Mouse (Mus musculus): Measurements from ENCODE around the gene Arhgap6.
A peak's percentile ranks its signal among the peaks of the same experiment; 100 is the strongest.

Gene Arhgap6

DNA sequence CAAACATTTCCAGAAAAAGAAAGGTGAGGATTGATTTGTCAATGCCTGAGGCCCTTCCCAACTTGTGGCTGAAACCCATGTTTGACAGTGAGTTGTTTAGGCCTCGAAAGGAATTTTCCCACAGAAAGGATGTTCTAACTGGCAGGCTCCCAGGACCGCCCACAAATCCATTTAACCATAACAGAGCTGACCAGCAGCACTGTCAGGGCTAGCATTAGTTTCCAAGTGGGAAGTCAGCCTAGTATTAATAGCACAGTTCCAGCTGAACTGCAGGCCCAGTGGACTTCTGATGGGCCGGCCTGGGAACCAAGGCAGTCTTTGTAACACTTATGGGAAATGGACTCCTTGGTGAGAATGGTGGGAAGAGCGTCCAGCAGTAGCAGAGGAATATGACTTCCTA lies 317.8 kb downstream of the Arhgap6 start:
- no peak for DNase-seq (ENCODE audit: low spot score in 2 of 2)

DNA sequence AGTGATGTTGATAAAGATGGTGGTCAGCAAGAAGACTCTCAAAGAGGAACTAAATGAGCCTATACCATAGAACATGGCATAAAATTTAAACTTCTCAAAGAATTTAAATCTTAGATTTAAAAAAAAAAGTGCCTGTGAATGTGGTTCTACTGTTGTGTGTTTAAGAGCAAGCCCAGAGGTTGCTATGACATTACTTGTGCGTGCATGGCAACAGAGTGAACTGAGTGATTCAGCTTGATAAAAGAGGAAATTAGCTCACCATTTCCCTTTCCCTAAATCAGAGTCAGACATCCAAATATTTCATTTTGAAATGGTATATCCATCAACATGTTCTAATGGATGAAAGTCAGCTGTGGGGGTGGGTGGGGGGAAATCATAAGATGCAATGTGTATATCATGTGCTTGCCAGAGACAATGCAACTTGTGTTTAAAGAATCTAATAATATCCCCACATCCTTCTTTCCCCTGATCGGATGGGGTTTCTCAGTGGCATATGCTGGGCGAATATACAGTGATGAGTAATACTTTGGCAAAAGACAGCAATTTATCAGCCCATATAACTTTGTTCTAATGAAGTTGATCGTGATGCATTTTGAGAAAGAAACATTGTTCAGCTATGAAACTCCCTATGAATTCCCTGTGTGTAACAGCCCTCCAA lies 328.3 kb downstream of the Arhgap6 start:
- DNase-seq (ENCODE audit: low spot score in 2 of 2): no peak

- DNase-seq (ENCODE audit: low spot score in 2 of 2): no peak
Measured at GRCm38 (mm10) chrX:169123773-169124151, 328.9 kb downstream of the Arhgap6 start.

DNA sequence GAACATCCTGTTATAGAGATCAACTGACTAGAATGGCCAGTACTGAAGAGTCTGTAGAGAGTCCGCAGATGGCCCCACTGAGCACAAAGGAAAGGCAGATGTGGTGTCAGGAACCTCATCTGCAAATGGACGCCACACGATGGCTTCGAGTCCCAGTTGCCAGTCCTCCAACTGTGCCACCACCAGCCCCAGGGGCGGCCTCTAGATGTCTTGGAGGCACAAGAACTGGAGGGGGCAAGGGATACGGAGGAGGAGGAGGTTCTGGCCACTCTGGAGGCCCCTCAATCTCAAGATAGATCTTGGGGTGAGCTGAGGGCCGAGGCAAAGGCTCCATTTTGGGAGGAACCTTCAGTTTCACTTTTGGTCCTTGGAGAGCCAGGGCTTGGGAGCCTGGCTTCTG lies 344.9 kb downstream of the Arhgap6 start:
- DNase-seq (ENCODE audit: low spot score in 2 of 2): no peak

DNA sequence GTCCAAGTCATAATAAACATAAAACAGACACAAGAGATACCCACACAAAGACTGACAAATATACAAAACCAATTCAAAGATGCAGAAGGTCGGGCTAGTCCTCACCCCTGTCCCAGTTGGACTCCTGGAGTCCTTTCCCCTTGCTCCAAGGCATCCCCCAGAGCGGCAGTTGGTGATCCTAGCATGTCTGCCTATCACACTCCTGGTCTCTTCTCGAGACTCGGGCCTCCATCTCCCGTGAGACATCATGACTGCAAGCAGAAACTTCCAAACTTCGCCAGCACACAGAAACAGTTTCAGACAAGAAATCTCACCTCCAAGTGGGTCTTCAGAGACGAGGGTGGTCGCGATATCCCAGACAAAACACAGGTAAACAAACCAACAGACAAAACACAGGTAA lies 345.6 kb downstream of the Arhgap6 start:
- DNase-seq (ENCODE audit: low spot score in 2 of 2): no peak

DNA sequence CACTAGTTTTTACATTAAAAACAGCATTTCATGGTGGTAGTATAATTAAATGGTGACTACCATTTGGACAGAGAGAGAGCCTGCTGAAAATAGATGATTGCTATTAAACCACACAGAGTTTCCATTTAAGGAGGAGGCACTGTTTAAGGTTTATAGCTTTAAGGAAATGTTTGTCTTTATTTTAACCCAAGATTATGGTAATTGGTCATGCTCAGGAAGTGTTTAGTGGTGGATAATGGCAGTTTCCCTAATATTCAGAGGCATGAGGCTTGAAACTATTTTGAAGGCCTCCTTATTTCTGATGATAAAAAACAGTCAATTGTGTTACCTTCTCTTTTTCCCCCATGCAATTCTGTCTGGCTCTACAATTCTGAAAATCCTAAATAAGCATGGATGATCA lies 358.9 kb downstream of the Arhgap6 start:
- DNase-seq (ENCODE audit: low spot score in 2 of 2): no peak

- no peak for DNase-seq (ENCODE audit: low spot score in 2 of 2)
Measured at GRCm38 (mm10) chrX:169158385-169158784, 363.5 kb downstream of the Arhgap6 start.

DNA sequence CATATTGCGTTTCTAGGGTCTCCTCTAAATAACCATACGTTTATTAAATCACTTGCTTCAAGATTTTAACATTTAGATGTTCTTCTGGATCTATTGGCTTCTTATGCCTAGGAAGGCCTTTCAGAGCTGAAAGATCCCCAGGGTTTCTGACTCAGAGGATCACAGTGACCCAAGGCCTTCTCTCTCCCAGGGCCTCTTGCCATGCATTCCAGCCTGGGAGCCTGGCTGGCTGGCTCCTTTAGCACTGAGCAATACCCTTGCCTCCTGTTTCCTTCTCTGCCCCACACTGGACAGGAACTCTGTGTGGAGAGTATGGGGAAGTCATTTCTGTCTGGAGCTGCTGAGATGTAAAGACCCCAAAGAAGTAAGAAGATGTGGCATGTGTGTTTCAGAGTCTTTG lies 376.1 kb downstream of the Arhgap6 start:
- DNase-seq (ENCODE audit: low spot score in 2 of 2): no peak

- DNase-seq (ENCODE audit: low spot score in 2 of 2): no peak
Measured at GRCm38 (mm10) chrX:169173796-169174195, 378.9 kb downstream of the Arhgap6 start.

GRCm38 (mm10) chrX:169178634-169179033 lies 383.7 kb downstream of the Arhgap6 start:
- no peak for DNase-seq (ENCODE audit: low spot score in 2 of 2)

- DNase-seq (ENCODE audit: low spot score in 2 of 2): no peak
Measured at GRCm38 (mm10) chrX:169187100-169187499, 392.2 kb downstream of the Arhgap6 start, which contains the start of gene Amelx. TSS of gene Amelx (minus strand) at chrX:169187200.

GRCm38 (mm10) chrX:169210019-169210418 lies 415.1 kb downstream of the Arhgap6 start:
- DNase-seq (ENCODE audit: low spot score in 2 of 2): no peak

DNA sequence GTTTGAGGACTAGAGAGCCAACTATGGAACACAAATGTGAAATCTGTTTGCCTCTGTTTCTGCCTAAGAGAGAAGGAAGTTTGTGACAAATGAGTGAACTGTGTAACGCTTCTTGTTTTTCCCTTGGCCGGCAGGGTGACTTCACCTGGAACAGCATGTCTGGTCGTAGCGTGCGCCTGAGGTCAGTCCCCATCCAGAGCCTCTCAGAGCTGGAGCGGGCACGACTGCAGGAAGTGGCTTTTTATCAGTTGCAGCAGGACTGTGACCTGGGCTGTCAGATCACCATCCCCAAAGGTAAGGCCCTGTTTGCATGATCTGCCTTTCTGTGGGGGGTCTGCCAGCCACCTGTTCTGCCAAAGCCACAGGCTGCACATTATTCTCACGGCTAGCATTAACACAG lies 425.2 kb downstream of the Arhgap6 start:
- no peak for DNase-seq (ENCODE audit: low spot score in 2 of 2)

GRCm38 (mm10) chrX:169222357-169223062 lies 427.6 kb downstream of the Arhgap6 start:
- DNase-seq (ENCODE audit: low spot score in 2 of 2): no peak

- DNase-seq (ENCODE audit: low spot score in 2 of 2): no peak
Measured at GRCm38 (mm10) chrX:169255915-169256314, 461.0 kb downstream of the Arhgap6 start.

DNA sequence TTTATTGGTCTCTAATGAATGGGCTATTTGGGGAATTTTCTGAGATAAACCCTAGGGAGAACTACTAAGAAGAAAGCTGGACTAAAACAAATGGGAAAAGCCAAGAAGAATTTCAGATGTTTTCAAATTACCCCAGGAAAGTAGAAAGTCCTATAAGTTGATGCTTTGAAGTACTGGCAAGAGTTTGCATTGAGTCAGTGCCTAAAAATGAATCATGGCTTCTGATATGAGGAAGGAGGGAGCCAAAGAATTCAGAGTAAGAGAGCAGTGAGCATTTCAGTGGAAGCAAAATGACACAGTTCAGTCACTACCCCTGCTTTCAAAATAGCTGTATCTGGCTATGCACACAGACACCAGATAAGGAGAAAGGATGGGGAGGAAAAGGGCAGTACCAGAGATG lies 461.8 kb downstream of the Arhgap6 start:
- DNase-seq (ENCODE audit: low spot score in 2 of 2): no peak

DNA sequence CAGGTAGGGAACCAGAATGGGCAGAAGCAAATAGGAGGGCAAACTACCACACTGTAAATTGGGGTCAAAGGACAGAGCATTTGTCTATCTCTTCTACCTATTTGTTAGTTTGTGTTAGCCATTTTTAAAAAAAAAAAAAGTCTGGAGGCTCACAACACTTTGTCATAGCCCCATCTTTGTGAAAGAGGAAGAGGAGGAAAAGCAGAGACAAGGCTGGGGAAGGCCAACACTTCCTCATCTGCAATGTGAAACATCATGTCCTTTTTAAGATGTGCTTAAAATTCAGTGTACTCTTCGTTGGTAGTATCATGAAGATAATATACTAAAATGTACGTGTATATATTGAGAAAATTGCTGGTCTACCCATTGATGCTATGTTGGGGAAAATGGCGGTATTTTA lies 466.1 kb downstream of the Arhgap6 start:
- DNase-seq (ENCODE audit: low spot score in 2 of 2): no peak

GRCm38 (mm10) chrX:169262212-169262611 lies 467.3 kb downstream of the Arhgap6 start:
- DNase-seq (ENCODE audit: low spot score in 2 of 2): no peak

- no peak for DNase-seq (ENCODE audit: low spot score in 2 of 2)
Measured at GRCm38 (mm10) chrX:169263433-169264172, 468.7 kb downstream of the Arhgap6 start.

- peak in 1 of 2 experiments; percentile 7 for DNase-seq (ENCODE audit: low spot score in 2 of 2)
Measured at GRCm38 (mm10) chrX:169299579-169299978, 504.7 kb downstream of the Arhgap6 start.

GRCm38 (mm10) chrX:169302271-169303045 lies 507.6 kb downstream of the Arhgap6 start:
- no peak for DNase-seq (ENCODE audit: low spot score in 2 of 2)

DNA sequence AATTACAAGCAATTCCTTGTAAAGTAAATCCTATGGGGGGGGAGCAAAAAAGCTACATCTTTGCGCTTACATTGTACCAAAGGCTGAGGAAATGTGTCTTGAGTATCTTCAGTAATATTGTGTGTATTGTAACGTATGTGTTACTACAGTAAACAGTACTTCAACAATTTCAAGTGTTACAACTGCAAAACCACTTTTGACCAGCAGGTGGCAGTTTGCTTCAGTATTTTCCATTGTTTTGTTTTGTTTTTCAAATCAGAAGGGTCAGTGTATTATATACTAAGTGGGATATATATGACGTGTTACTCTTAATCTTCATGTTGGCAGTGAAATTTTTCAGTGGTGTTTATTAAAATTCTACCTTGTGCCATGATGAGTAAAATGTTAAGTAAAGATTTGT lies 509.0 kb downstream of the Arhgap6 start:
- peak in 1 of 2 experiments; percentile 11 for DNase-seq (ENCODE audit: low spot score in 2 of 2)

Data from spleen, postnatal 36 days (tissue).